In genomic region chr14:103759443-103759842, GRCm38 (mm10) we compare ENCODE assay signal across 16 mouse cellular contexts.
"Had no signal": no experiment of that assay in that cellular context is flagged by ENCODE, and none has a peak within 500 bp of the region (broad histone marks: within the 10 kb centered on the region; RNA-seq: fewer than 3 reads in every experiment).

No protein-coding gene starts in this region.

- DNase-seq: layer of hippocampus, adult 9-11 months; layer of hippocampus, postnatal 36 days; liver; liver, embryonic 13.5 days; liver, postnatal 0 days; right cerebral cortex, postnatal 14 days; thymus, adult 2 months; thymus, postnatal 25 days had no signal

- H3K36me3 ChIP-seq: limb, embryonic 12.5 days; liver, embryonic 13.5 days; midbrain, embryonic 15.5 days; neural tube, embryonic 13.5 days; stomach, embryonic 15.5 days had no signal

- H3K4me1 ChIP-seq: limb, embryonic 12.5 days; liver, embryonic 13.5 days; stomach, embryonic 15.5 days had no signal

- H3K4me3 ChIP-seq: limb, embryonic 12.5 days; liver, embryonic 13.5 days; midbrain, embryonic 15.5 days; neural tube, embryonic 13.5 days; stomach, embryonic 15.5 days had no signal

- H3K27me3 ChIP-seq: limb, embryonic 12.5 days; liver, embryonic 13.5 days; midbrain, embryonic 15.5 days; neural tube, embryonic 13.5 days; stomach, embryonic 15.5 days had no signal

- H3K9me3 ChIP-seq: limb, embryonic 12.5 days; liver, embryonic 13.5 days; midbrain, embryonic 15.5 days; neural tube, embryonic 13.5 days; stomach, embryonic 15.5 days had no signal

- ATAC-seq: hindbrain, embryonic 16.5 days; inflammation-experienced regulatory T-cells, adult 6 months; intestine, postnatal 0 days; liver, postnatal 0 days; midbrain, embryonic 15.5 days had no signal

- H3K4me2 ChIP-seq: limb, embryonic 12.5 days; liver, embryonic 13.5 days; midbrain, embryonic 11.5 days; midbrain, embryonic 15.5 days; neural tube, embryonic 13.5 days; stomach, embryonic 15.5 days had no signal

- H3K9ac ChIP-seq: limb, embryonic 12.5 days; liver, embryonic 13.5 days; liver, postnatal 0 days; midbrain, embryonic 15.5 days; neural tube, embryonic 13.5 days; stomach, embryonic 15.5 days had no signal

- H3K27ac ChIP-seq: limb, embryonic 12.5 days; liver, embryonic 13.5 days; midbrain, embryonic 15.5 days; neural tube, embryonic 13.5 days; stomach, embryonic 15.5 days had no signal
